Mouse (Mus musculus) lung, adult 2 months (tissue): ENCODE results near the gene Olfr67.

Source experiments
- CTCF ChIP-seq: fragments of 200-500 bp; IDR thresholded peaks from 2 replicates; pipeline ENCODE4 v1.5.1; 2011; ENCODE audit warnings: mild to moderate bottlenecking, low read length, control low read depth; ENCODE audit not compliant: insufficient read depth
- POLR2A ChIP-seq: fragments of 200-500 bp; IDR thresholded peaks from 2 replicates; pipeline ENCODE4 v1.6.1; 2011; ENCODE audit warnings: low read depth, mild to moderate bottlenecking, control low read depth, low read length, borderline replicate concordance; ENCODE audit errors: extremely low read depth

GRCm38 (mm10) chr7:103744843-103745242 is 46.8 kb downstream of the Olfr67 start, which contains the start of gene Olfr629:
- TF ChIP-seq CTCF, result no peak
- no peak for TF ChIP-seq POLR2A
